ENCODE assay signal across 8 mouse cellular contexts in genomic region chr5:38560586-38561425, GRCm38 (mm10). TPM values are rescaled to one million over a fixed set of nuclear protein-coding genes. Genes with fewer than 3 reads are reported as not detected.
DNase-seq lines count a peak whose midpoint lies in the region; ATAC-seq and TF ChIP-seq lines count a peak whose summit lies in the region.

No protein-coding gene starts in this region.

- no peaks in the 10 kb centered on the region for H3K9me3 ChIP-seq in liver, embryonic 16.5 days (replicated peaks; ENCODE audit: control insufficient read depth, low read length)
- no peaks in the 10 kb centered on the region for H3K9me3 ChIP-seq in neural tube, embryonic 13.5 days

- H3K36me3 ChIP-seq in kidney, adult 2 months (ENCODE audit: control insufficient read depth, insufficient read depth, low read length) = no peaks in the 10 kb centered on the region
- peaks cover 5% of the 10 kb centered on the region; the same call in 1 of the 2 replicates for H3K36me3 ChIP-seq in liver, embryonic 16.5 days (ENCODE audit: control insufficient read depth, insufficient read depth)
- H3K36me3 ChIP-seq in neural tube, embryonic 13.5 days = peaks cover 42% of the 10 kb centered on the region

- H3K4me1 ChIP-seq in kidney, adult 2 months (ENCODE audit: control insufficient read depth, insufficient read depth, low read length) = no peaks in the 10 kb centered on the region; the same call in 1 of the 2 replicates
- peaks cover 19% of the 10 kb centered on the region for H3K4me1 ChIP-seq in liver, embryonic 16.5 days (ENCODE audit: control insufficient read depth, low read depth, low read length)
- peaks cover 35% of the 10 kb centered on the region for H3K4me1 ChIP-seq in neural tube, embryonic 13.5 days (replicated peaks)

- WGBS in kidney, adult 2 months = 1% methylated on average over 41 of the region's 41 CpGs
- whole genome bisulfite sequencing in liver, embryonic 16.5 days (ENCODE audit: insufficient replicate concordance) = under 1% methylated on average over 41 of the region's 41 CpGs
- WGBS in neural tube, embryonic 13.5 days = under 1% methylated on average over 41 of the region's 41 CpGs

- no peaks in the 10 kb centered on the region for H3K27me3 ChIP-seq in kidney, adult 2 months (replicated peaks; ENCODE audit: control insufficient read depth, insufficient read depth, low read length)
- H3K27me3 ChIP-seq in liver, embryonic 16.5 days (ENCODE audit: control insufficient read depth, insufficient read depth, low read depth, low read length) = no peaks in the 10 kb centered on the region
- no peaks in the 10 kb centered on the region for H3K27me3 ChIP-seq in neural tube, embryonic 13.5 days

- ATAC-seq in CD4-positive, CD25-positive, alpha-beta regulatory T cell, adult 4 months = peak; percentile 60
- ATAC-seq in liver, embryonic 16.5 days (ENCODE audit: low read depth) = peak; percentile 20
- ATAC-seq in neural tube, embryonic 13.5 days (ENCODE audit: low read depth) = peak; percentile 68

- peak overlapping the region; percentile 59 for H3K27ac ChIP-seq in kidney, adult 2 months (ENCODE audit: insufficient read depth, low read depth, low read length)
- peak overlapping the region; percentile 93 for H3K27ac ChIP-seq in liver, embryonic 16.5 days (ENCODE audit: low read length)
- peak overlapping the region; percentile 89 for H3K27ac ChIP-seq in neural tube, embryonic 13.5 days (replicated peaks)

- peak overlapping the region; percentile 83 for H3K4me3 ChIP-seq in kidney, adult 2 months (ENCODE audit: insufficient read depth, low read depth, low read length)
- H3K4me3 ChIP-seq in liver, embryonic 16.5 days (ENCODE audit: low read depth, low read length) = peak overlapping the region; percentile 90
- H3K4me3 ChIP-seq in neural tube, embryonic 13.5 days = peak overlapping the region; percentile 94

- TF ChIP-seq CTCF in kidney, adult 2 months (conservative IDR thresholded peaks at IDR 0.05; ENCODE audit: insufficient read depth, insufficient read length, low read depth, low read length) = no peak

- no peak for TF ChIP-seq POLR2A in kidney, adult 2 months (IDR thresholded peaks at IDR 0.05; ENCODE audit: low read depth, low read length)

- H3K9ac ChIP-seq in liver, embryonic 16.5 days (ENCODE audit: low read depth, low read length) = peak overlapping the region; percentile 94
- H3K9ac ChIP-seq in neural tube, embryonic 13.5 days = peak overlapping the region; percentile 92

- DNase-seq in adrenal gland, adult 8-10 months = peak; percentile 44
- peak; percentile 47 for DNase-seq in embryo, embryonic 9.5 days (ENCODE audit: extremely low spot score)
- peak; percentile 63 for DNase-seq in heart, adult 8-10 months (ENCODE audit: low spot score)
- DNase-seq in kidney, adult 2 months = peak; percentile 77
- DNase-seq in thymus, postnatal 25 days = peak; percentile 58

- peak overlapping the region; percentile 68 for H3K4me2 ChIP-seq in liver, embryonic 16.5 days (ENCODE audit: low read depth, low read length)
- peak overlapping the region; percentile 97 for H3K4me2 ChIP-seq in neural tube, embryonic 13.5 days

RNA-seq across cellular contexts. Expression of gene Wdr1, which starts 2.2 kb away (rescaled TPM):
- polyA plus RNA-seq in CD4-positive, CD25-positive, alpha-beta regulatory T cell, adult 4 months (2017; shearing (Covaris generic)) = 100 to 1,000 TPM; 366 to 443 TPM
- total RNA-seq in adrenal gland, adult 8-10 months (2022) = 100 to 1,000 TPM; 119 to 140 (median 124) TPM
- total RNA-seq in heart, adult 8-10 months (2022) = 100 to 1,000 TPM; 109 to 129 (median 118) TPM
- polyA plus RNA-seq in kidney, adult 2 months (2012; rRNA removed) = 115 and 122 TPM in 2 replicates
- 74.4 and 76.7 TPM in 2 replicates for polyA plus RNA-seq in liver, embryonic 16.5 days (2015; fragmentation: Nextera tagmentation; extraction: Ambion mirVana)
- 148 and 172 TPM in 2 replicates for polyA plus RNA-seq in neural tube, embryonic 13.5 days (2015; fragmentation: Nextera tagmentation; extraction: Ambion mirVana)

RNA-seq across cellular contexts. Expression of gene Slc2a9, which starts 57.9 kb away (rescaled TPM):
- 1 to 10 TPM; 7.9 TPM for polyA plus RNA-seq in CD4-positive, CD25-positive, alpha-beta regulatory T cell, adult 4 months (2017; shearing (Covaris generic))
- 1 to 10 TPM; 1.4 to 6.2 (median 3.7) TPM for total RNA-seq in adrenal gland, adult 8-10 months (2022)
- 1 to 10 TPM in 3 of 4 experiments, under 1 TPM in 1; 0.94 to 2.1 (median 1.6) TPM for total RNA-seq in heart, adult 8-10 months (2022)
- polyA plus RNA-seq in kidney, adult 2 months (2012; rRNA removed) = 9.7 and 11.1 TPM in 2 replicates
- 3.6 and 4.0 TPM in 2 replicates for polyA plus RNA-seq in liver, embryonic 16.5 days (2015; fragmentation: Nextera tagmentation; extraction: Ambion mirVana)
- 0.12 and 0.64 TPM in 2 replicates for polyA plus RNA-seq in neural tube, embryonic 13.5 days (2015; fragmentation: Nextera tagmentation; extraction: Ambion mirVana)

Comparison
In these comparisons a context has a peak if more than half of its experiments do, and no peak if none do; other contexts are left out.
1. Peak in every context shown above with its lines: DNase-seq, ATAC-seq, H3K4me3 ChIP-seq and H3K27ac ChIP-seq.